Mouse (Mus musculus): ENCODE data around the gene Sell. TPM values are rescaled to one million over a fixed set of nuclear protein-coding genes. Genes with fewer than 3 reads are reported as not detected.

The Sell gene
- polyA plus RNA-seq, 1 experiment = 11.1 TPM

DNA sequence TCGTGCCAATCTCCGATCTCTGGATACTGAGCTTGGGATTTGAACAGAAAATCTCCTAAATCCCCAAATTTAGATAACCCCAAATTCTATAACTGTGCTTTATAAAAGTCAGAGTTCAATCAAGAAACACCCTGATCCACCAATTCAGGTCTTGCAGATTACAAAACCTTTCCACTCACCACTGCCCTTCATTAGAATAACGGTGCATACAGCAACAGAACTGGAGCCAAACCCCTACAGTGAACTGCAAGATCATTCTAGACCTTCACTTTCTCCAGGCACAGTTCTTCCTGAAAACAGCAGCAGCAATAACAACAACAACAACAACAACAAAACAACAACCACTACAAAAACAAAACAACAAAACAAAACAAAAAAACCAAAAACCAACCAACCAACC is 25.0 kb downstream of the Sell start:
- no peaks in the 10 kb centered on the region for H3K4me1 ChIP-seq (ENCODE audit: control insufficient read depth, insufficient read depth, low read length)
- TF ChIP-seq POLR2A (IDR thresholded peaks at IDR 0.05; ENCODE audit: borderline replicate concordance, extremely low read depth, low read depth, low read length) (no peak), CTCF (IDR thresholded peaks at IDR 0.05; ENCODE audit: insufficient read depth, low read length) (no peak)
- DNase-seq = no peak

DNA sequence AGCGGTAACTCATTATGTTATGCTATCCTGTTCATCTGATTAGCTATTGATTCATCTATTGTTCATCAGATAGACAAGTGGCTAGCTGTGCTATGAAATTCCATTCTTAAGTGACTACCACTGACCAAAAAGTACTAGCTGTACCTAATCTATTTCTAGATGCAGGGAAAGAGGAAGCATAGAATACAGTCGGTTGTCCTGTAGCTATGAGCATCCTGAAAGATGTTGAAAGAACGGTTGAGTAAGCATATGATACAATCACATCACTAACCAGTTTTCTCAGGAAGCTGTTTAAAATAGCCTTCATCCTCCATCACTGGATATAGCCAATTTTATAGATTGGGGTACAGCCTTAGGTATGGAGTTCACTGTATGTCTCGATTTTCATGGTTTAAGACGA is 26.1 kb downstream of the Sell start:
- TF ChIP-seq POLR2A (IDR thresholded peaks at IDR 0.05; ENCODE audit: borderline replicate concordance, extremely low read depth, low read depth, low read length) (no peak), CTCF (IDR thresholded peaks at IDR 0.05; ENCODE audit: insufficient read depth, low read length) (no peak)
- 80% methylated on average over 5 of the region's 5 CpGs for WGBS
- DNase-seq = no peak
- no peaks in the 10 kb centered on the region for H3K4me1 ChIP-seq (ENCODE audit: control insufficient read depth, insufficient read depth, low read length)
- H3K4me3 ChIP-seq (replicated peaks; ENCODE audit: extremely low read depth, low read depth, low read length) = no peak overlapping the region

More for the DNA sequence above, 25.0 kb downstream of the Sell start:
- 81% methylated on average over 3 of the region's 3 CpGs for WGBS
- H3K4me3 ChIP-seq (replicated peaks; ENCODE audit: extremely low read depth, low read depth, low read length) = no peak overlapping the region

DNA sequence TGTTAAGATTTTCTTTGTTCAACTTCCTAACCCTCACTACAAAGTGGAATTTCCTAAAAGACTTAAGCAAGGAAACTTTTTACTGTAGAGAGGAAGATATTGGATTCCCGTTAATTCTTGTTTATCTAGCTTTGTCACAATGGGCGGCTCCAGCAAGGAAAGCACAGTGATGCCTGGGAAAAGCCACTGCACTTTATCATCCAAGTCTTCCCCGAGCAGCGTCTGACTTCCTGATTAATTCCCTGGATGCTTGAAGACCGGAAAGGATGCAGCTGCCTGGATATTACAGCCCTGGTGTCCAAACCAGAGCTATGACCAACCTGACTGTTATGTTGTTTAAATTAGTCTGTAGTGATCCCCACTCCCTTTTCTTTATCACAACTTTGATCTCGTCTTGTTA is 35.0 kb downstream of the Sell start:
- no peak for DNase-seq
- 29% methylated on average over 6 of the region's 6 CpGs for WGBS
- TF ChIP-seq CTCF (IDR thresholded peaks at IDR 0.05; ENCODE audit: insufficient read depth, low read length) (no peak), POLR2A (IDR thresholded peaks at IDR 0.05; ENCODE audit: borderline replicate concordance, extremely low read depth, low read depth, low read length) (no peak)
- Histone ChIP-seq H3K4me3 (replicated peaks; ENCODE audit: extremely low read depth, low read depth, low read length) (no peak overlapping the region), H3K4me1 (ENCODE audit: control insufficient read depth, insufficient read depth, low read length) (no peaks in the 10 kb centered on the region)

DNA sequence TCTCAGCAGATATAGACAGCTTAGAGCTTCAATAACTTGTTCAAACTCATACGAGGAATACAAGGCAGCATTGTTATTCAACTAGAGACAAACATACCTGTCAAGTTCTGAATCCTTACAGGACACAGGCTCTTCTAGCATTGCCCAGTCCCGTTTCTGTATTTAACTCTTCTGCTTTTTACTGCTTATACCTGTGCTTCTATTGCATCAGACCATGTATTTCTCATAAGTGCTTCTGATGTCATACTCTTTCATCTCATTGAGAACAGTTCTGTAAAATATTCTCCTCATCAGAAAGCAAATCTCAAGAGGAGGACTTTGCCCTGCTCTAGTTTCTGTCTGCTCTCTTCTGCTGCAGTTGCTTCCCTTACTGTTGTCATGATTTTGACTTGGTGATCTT is 36.1 kb downstream of the Sell start:
- 67% methylated on average over 2 of the region's 2 CpGs for WGBS
- Histone ChIP-seq H3K4me3 (replicated peaks; ENCODE audit: extremely low read depth, low read depth, low read length) (no peak overlapping the region), H3K4me1 (ENCODE audit: control insufficient read depth, insufficient read depth, low read length) (no peaks in the 10 kb centered on the region)
- DNase-seq = no peak
- no peak for TF ChIP-seq CTCF (IDR thresholded peaks at IDR 0.05; ENCODE audit: insufficient read depth, low read length)
- TF ChIP-seq POLR2A (IDR thresholded peaks at IDR 0.05; ENCODE audit: borderline replicate concordance, extremely low read depth, low read depth, low read length) = no peak

DNA sequence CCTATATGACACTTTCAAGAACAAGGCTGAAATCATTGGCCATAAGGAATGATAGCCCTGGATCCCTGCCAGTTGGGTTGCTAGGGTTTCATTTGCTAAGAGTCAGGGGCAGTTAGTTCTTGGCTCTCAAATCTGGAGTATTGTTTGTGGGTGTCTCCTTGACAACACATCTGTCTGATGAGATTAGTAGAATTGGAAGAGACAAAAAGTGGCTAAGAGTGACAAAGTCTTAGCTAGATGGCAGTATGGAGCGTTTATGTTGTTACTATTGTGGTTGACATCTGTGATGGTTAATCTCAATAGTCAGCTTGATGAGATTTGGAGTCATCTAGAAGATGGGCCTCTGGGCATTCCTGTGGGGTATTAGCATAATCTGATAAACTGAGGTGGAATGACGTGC is 36.6 kb downstream of the Sell start:
- TF ChIP-seq CTCF (IDR thresholded peaks at IDR 0.05; ENCODE audit: insufficient read depth, low read length) (no peak), POLR2A (IDR thresholded peaks at IDR 0.05; ENCODE audit: borderline replicate concordance, extremely low read depth, low read depth, low read length) (no peak)
- Histone ChIP-seq H3K4me1 (ENCODE audit: control insufficient read depth, insufficient read depth, low read length) (no peaks in the 10 kb centered on the region), H3K4me3 (replicated peaks; ENCODE audit: extremely low read depth, low read depth, low read length) (no peak overlapping the region)
- DNase-seq = no peak
- 73% methylated on average over 2 of the region's 2 CpGs for WGBS

DNA sequence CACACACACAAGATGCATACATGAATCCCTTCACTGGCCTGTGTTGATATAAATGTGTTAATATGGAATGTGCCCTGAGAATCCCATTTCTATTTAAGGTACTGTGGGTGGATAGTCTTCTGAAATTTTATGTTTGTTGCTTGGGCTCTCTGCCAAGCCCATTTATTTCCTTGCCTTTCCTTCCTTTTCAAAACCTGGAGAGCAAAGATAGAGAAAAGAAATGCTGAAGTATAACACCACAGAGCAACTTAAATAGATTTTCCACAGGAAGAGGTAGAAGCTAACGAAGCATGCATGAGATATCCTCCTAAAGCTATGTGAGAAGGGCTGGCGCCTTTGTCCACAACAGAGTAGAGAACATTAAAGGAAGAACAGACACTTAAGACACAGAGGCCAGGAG is 48.0 kb downstream of the Sell start:
- WGBS = 45% methylated on average over 2 of the region's 2 CpGs
- peaks cover 2% of the 10 kb centered on the region; the same call in 1 of the 2 replicates for H3K4me1 ChIP-seq (ENCODE audit: control insufficient read depth, insufficient read depth, low read length)
- TF ChIP-seq POLR2A (IDR thresholded peaks at IDR 0.05; ENCODE audit: borderline replicate concordance, extremely low read depth, low read depth, low read length) = no peak
- no peak for TF ChIP-seq CTCF (IDR thresholded peaks at IDR 0.05; ENCODE audit: insufficient read depth, low read length)
- no peak for DNase-seq
- no peak overlapping the region for H3K4me3 ChIP-seq (replicated peaks; ENCODE audit: extremely low read depth, low read depth, low read length)

DNA sequence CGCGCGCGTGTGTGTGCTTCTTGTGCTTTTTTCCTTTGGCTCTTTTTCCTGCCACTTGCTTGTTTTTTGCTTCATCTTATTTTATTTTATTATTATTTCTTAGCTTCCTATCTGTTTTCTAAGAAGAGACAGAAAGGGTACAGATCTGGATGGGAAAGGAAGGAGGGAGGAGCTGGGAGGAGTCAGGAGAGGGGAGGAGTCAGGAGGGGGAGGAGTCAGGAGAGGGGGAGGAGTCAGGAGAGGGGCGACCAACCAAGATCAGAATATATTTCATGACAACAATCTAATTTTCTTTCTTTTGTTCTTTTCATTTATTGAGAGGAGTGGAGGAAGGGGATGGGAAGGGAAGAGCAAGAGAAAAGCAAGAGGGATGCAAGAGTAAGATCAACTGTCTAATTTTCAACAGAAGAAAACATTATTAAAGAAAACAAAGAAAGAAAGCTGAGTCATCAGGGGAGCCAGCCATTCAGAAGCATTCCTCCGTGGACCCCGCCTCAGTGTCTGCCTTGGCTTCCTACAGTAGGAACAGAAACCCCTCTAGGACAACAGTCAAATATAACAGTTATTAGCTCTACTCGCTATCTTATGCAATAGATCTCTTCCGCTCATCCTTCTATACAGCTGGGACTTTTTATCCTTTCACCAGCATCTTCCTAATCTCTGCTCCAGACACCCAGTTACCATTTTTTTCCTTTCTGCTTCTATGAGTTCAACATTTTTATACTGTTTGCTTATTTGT is 49.0 kb downstream of the Sell start:
- no peak overlapping the region for H3K4me3 ChIP-seq (replicated peaks; ENCODE audit: extremely low read depth, low read depth, low read length)
- no peak for DNase-seq
- WGBS = 91% methylated on average over 9 of the region's 9 CpGs
- peaks cover 2% of the 10 kb centered on the region; the same call in 1 of the 2 replicates for H3K4me1 ChIP-seq (ENCODE audit: control insufficient read depth, insufficient read depth, low read length)
- TF ChIP-seq CTCF (IDR thresholded peaks at IDR 0.05; ENCODE audit: insufficient read depth, low read length) (no peak), POLR2A (IDR thresholded peaks at IDR 0.05; ENCODE audit: borderline replicate concordance, extremely low read depth, low read depth, low read length) (no peak)

DNA sequence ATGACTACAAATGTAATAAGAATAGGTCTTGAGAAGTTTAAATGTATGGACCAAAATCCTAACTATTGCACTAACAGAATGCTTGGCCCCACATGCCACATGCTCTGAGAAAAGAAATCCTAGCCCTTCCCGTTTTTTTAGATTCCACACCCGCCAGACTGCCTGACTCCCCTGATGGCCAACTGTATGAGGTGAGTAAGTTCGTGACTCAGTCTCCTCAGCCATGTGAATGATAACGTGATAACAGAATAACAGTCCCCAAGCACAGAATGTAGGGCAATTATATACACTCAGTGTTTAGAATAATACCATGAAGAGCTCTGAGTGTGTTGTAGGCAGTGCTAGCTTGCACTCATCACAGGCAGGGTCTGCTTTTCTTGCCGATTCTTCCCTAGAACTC is 52.5 kb downstream of the Sell start:
- no peak for DNase-seq
- WGBS = 75% methylated on average over 5 of the region's 5 CpGs
- Histone ChIP-seq H3K4me1 (ENCODE audit: control insufficient read depth, insufficient read depth, low read length) (peaks cover 2% of the 10 kb centered on the region; the same call in 1 of the 2 replicates), H3K4me3 (replicated peaks; ENCODE audit: extremely low read depth, low read depth, low read length) (no peak overlapping the region)
- TF ChIP-seq POLR2A (IDR thresholded peaks at IDR 0.05; ENCODE audit: borderline replicate concordance, extremely low read depth, low read depth, low read length) = no peak
- no peak for TF ChIP-seq CTCF (IDR thresholded peaks at IDR 0.05; ENCODE audit: insufficient read depth, low read length)

DNA sequence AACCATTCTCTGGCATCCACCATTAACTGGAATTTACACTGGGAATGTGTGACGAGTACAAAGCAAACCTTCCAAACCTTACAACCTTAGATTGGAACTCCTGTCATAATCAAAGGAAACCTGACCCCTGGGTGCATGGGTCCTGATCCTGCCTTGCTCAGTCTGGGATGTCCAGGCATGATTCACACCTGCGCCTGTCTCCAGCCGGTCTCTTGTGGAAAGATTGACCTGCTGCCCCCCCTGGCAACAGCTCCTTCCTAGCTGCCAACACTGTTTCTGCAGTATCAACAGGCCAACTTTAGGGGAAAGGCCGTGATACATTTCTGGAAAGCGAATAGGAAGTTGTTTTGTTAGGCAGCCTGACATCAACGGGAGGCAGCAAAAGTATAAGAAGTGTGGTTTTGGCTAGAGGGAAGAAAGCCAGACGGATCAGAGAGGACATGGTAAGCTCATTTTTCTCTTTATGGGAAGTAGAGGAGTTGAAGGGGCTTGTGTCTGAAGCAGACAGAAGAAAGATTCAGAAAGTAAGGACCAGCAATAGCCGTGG is 53.2 kb downstream of the Sell start, which contains the start of gene Selp:
Gene Selp (plus strand): TSS at position 318 of the 547 bp plus-strand sequence.
- Histone ChIP-seq H3K4me3 (replicated peaks; ENCODE audit: extremely low read depth, low read depth, low read length) (no peak within 1 kb of the TSS), H3K4me1 (ENCODE audit: control insufficient read depth, insufficient read depth, low read length) (0 out of 2 replicates have a peak, but pooled peaks cover under 1% of the 10 kb centered on the region)
- DNase-seq = no peak
- no peak for TF ChIP-seq CTCF (IDR thresholded peaks at IDR 0.05; ENCODE audit: insufficient read depth, low read length)
- TF ChIP-seq POLR2A (IDR thresholded peaks at IDR 0.05; ENCODE audit: borderline replicate concordance, extremely low read depth, low read depth, low read length) = no peak
- WGBS = 45% methylated on average over 8 of the region's 8 CpGs

DNA sequence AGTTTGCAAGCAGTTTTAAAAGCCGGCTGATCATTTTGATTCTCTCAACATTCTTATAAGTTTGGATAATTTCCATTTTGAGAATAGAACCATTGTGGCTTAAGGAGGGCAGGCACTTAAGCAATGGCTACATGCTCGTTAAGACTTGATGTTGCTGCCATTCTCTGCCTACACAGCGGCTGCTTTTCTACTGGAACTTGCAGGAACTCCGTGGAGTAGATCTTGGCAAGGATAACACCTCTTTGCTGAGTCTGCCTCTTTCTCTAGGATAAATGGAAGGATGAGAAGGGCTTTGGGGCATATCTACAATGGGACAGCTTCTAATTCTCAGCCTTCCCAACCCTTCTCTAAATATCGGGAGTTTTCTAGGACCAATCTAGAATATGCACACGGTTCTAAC is 53.9 kb downstream of the Sell start:
- TF ChIP-seq CTCF (IDR thresholded peaks at IDR 0.05; ENCODE audit: insufficient read depth, low read length) (no peak), POLR2A (IDR thresholded peaks at IDR 0.05; ENCODE audit: borderline replicate concordance, extremely low read depth, low read depth, low read length) (no peak)
- 74% methylated on average over 6 of the region's 6 CpGs for WGBS
- no peak overlapping the region for H3K4me3 ChIP-seq (replicated peaks; ENCODE audit: extremely low read depth, low read depth, low read length)
- H3K4me1 ChIP-seq (ENCODE audit: control insufficient read depth, insufficient read depth, low read length) = peaks cover 3% of the 10 kb centered on the region
- DNase-seq = no peak
